Mouse (Mus musculus) splenic B cell, adult 2 months (primary cell): ENCODE data around the gene Aldh1l1.

Source experiments
- DNase-seq: peaks from one replicate; pipeline ENCODE4 v3.0.0-alpha.2; 2011; ENCODE audit warnings: low read depth, low spot score
- H3K27me3 ChIP-seq: 2 replicates; pipeline ENCODE4 v1.6.1; 2012; ENCODE audit warnings: mild to moderate bottlenecking, low read length, moderate library complexity, mixed read lengths; ENCODE audit not compliant: control insufficient read depth, poor library complexity, insufficient read depth, severe bottlenecking
- H3K36me3 ChIP-seq: 2 replicates; pipeline ENCODE4 v1.6.1; 2012; ENCODE audit warnings: mild to moderate bottlenecking, low read length, moderate library complexity, mixed read lengths; ENCODE audit not compliant: control insufficient read depth, poor library complexity, insufficient read depth, severe bottlenecking

Gene Aldh1l1

DNA sequence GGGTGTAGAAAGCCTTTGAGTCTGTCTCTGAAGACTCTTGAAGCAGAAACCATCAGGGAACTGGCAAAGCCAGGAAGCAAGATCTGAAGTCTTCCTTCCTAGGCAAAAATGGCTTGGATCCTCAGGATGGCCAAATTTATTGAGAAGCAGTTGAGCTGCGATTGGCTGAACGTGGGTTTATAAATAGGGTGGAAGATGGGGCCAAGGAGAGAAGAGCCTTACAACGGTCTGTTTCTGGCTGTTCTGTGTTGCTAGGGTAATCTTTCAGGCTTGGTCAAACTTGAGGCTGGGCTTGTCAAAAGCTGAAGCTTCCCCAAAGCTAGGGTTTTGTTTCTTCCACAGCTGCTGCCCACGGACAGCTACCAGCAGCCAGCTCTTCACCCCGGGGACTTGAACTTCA lies 1.4 kb upstream of the Aldh1l1 start:
- no peak for DNase-seq
- Histone ChIP-seq H3K36me3 (no peaks in the 10 kb centered on the region), H3K27me3 (no peaks in the 10 kb centered on the region; the same call in 1 of the 2 replicates)

DNA sequence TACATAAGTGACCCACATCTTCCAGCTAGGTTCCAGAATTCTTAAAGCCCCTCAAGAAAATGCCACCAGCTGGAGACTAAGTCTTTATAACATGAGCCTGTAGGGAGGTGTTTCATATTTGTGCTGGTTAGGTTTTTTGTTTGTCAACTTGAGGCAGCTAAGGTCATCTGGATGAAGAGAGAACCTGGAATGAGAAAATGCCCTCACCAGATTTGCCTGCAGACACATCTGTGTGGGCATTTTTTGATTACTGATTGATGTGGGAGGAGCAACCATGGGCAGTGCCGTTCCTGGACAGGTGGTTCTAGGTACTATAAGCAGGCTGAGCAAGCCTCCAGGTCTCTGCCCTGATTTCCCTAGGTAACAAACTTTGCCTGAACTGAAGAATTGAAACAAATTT lies 1.3 kb downstream of the Aldh1l1 start:
- Histone ChIP-seq H3K27me3 (no peaks in the 10 kb centered on the region; the same call in 1 of the 2 replicates), H3K36me3 (no peaks in the 10 kb centered on the region)
- no peak for DNase-seq

DNA sequence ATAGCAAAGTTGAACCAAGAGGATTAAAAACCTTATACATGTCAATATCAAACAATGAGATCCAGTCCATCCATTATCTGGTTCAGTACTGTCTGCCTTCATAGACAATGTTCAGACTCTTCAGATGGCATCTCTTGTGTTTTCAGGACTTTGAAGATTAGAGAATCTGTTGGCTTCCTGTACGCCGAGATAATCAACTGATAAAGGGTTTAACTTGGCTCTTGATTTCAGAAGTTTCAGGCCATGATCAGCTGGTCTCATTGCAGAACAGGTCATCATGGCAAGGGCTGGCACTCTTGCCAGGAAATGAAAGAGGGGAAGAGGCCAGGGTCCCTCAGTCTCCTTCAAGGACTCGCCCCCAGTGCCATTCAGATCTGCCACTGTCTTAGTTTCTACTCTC lies 3.3 kb downstream of the Aldh1l1 start:
- DNase-seq, result no peak

DNA sequence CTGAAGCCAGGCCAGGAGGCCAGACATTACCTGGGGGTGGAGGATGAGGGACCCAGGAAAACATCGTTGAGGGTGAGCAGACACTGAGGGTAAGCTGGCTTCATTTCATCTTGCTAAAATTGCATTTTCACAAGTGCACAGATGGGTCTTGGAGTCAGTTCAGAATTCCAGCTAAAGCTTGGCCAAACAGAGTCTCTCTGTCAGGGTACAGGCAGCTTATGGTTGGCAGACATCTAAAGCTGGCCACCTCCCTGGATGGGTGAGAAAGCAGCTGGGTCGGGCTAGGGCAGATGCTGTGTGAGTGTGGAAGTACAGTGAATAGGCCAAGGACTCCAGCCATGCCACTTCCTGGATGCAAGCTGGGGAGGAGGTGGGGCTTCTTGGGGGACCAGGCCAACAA lies 4.7 kb downstream of the Aldh1l1 start:
- Histone ChIP-seq H3K36me3 (no peaks in the 10 kb centered on the region), H3K27me3 (no peaks in the 10 kb centered on the region; the same call in 1 of the 2 replicates)
- no peak for DNase-seq

More for the DNA sequence above, 3.3 kb downstream of the Aldh1l1 start:
- no peaks in the 10 kb centered on the region; the same call in 1 of the 2 replicates for H3K27me3 ChIP-seq
- H3K36me3 ChIP-seq, result no peaks in the 10 kb centered on the region

DNA sequence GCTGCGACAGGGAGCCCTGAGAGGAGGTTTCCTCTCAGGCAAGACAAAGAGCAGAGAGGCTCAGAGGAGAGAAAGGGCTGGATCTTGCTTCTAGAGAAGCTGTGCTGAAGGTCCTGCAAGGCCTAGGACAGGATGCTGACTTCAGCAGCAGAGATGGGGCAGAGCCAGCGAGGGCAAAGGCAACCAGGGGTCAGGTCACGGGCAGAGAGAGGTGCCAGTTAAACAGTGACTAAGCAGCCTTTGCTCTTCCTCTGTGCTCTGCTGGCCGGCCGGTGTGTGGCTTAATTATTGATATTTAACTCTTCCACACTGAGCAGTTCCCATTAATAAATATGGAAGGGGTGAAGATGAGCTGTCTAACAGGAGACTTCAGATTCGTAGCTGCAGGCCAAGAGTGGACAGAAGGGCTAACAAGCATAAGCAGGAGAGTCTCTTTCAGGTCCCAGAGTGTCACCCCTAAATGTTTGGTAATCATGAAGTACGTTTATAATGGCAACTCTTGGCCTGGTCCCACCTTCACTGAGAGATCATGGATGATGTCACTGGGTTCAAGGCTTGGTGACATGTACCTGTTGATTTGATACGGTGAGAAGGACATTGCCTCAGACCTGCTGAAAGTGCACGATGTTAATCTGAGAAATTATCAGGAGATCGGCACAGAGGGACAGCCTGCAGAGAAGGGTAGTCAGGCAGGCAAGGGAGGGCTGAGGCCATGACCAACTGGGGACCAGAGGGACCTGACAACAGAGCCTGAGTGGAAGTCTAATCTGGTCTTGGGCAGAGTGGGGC lies 5.9 kb downstream of the Aldh1l1 start:
- no peak for DNase-seq
- H3K27me3 ChIP-seq, result no peaks in the 10 kb centered on the region; the same call in 1 of the 2 replicates
- H3K36me3 ChIP-seq, result no peaks in the 10 kb centered on the region

DNA sequence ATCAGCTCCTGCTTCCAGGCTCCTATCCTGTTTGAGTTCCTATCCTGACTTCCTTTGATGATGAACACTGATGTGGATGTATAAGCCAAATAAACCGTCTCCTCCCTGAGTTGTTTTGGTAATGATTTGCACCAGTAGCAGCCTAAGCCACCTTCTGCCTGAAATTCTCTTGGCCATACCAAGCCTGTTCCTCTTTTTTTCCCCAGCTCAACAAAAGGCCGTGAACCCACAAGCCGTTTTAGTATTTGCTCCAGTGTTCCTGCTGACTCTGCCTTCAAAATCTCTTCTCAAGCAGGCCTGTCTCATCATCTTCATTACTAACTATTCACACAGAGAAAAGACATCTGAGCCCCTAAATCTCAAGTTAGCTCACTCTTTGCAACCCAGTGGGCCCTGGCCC lies 7.9 kb downstream of the Aldh1l1 start:
- Histone ChIP-seq H3K36me3 (no peaks in the 10 kb centered on the region), H3K27me3 (no peaks in the 10 kb centered on the region; the same call in 1 of the 2 replicates)
- no peak for DNase-seq

DNA sequence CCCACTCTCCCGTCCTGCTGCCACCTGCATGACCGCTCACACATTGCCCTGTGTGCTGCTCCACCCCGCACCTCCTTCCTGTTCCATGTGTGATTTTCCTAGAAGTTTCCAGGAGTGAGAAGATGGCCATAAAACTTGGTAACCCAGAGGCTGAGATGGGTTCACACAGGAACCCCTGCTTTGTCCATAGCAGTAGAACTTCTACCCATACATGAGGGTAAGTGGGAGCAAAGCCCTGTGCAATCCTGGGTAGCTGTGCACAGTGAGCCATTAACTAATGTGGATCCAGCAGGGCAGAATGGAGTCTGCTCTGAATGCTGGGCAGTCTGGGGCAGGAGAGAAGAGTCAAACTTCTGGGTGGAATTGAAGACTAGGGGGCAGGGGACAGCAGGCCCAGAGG lies 8.3 kb downstream of the Aldh1l1 start:
- no peaks in the 10 kb centered on the region for H3K36me3 ChIP-seq
- no peak for DNase-seq
- H3K27me3 ChIP-seq, result no peaks in the 10 kb centered on the region; the same call in 1 of the 2 replicates

DNA sequence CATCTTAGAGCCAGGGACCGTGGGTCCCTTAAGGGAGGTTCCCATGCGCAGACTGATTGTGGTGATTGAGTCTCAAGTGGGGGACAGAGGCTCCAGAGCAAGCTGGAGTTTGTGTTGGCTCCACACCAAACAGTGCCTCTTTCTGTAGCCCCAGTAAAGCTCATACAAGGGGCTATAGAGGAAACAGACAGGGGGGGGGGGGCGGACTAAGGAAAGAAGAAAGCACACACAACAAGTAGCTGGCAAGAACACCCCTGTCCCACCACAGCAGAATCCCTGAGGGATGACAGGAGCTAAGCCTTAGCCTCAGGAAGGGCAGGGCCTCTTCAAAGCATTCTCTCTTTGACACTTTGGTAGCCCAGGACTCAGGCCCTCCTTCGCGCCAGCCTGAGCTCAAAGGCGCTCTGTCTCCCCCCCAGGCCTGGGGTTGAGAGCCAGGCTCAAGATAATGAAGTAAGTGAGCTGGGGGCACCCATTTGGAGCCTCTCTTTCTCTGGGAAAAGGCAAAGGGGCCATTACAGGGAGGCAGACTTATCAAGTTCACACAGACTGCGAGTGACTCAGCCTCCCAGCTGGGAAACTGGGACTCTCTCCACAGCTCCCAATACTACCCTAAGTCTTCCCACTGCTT lies 9.2 kb downstream of the Aldh1l1 start:
- Histone ChIP-seq H3K36me3 (no peaks in the 10 kb centered on the region), H3K27me3 (no peaks in the 10 kb centered on the region)
- no peak for DNase-seq

DNA sequence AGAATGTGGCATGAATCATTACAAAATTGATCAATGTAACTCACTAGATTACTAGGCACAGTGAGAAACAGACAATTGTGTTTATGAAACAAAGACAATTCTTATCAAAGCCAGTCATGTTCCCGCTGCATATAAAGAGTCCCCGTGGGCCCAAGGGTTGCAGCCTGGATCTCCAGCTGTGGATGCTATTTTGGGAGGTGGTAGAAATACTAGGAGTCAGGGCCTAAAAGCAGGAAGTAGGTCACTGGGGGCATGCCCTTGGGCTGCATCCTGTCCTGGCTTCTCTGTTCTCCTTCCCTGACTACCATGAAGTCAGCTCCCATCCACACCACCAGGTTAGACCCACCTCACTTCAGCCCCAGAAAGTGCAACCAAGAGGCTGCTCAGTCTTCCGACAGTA lies 10.0 kb downstream of the Aldh1l1 start:
- no peak for DNase-seq
- Histone ChIP-seq H3K27me3 (no peaks in the 10 kb centered on the region), H3K36me3 (no peaks in the 10 kb centered on the region)

DNA sequence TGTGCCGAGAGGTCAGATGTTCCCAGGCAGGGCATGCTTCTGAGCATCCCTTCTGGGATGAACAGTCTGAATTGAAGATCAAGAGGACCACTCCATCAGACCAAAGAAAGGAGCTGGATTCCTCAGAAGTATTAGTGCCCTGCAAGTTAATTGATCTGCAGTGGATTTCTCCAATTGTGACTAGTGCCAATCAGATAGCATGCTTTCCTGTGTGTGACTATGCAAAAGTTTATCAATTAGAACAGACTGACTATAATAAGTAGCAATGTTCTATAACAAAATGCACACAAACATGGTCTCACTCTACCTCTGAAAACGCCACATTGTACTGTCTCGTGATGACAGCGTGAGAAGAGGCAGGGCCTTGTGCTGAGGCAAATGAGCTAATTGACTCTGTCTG lies 13.3 kb downstream of the Aldh1l1 start:
- DNase-seq, result no peak

DNA sequence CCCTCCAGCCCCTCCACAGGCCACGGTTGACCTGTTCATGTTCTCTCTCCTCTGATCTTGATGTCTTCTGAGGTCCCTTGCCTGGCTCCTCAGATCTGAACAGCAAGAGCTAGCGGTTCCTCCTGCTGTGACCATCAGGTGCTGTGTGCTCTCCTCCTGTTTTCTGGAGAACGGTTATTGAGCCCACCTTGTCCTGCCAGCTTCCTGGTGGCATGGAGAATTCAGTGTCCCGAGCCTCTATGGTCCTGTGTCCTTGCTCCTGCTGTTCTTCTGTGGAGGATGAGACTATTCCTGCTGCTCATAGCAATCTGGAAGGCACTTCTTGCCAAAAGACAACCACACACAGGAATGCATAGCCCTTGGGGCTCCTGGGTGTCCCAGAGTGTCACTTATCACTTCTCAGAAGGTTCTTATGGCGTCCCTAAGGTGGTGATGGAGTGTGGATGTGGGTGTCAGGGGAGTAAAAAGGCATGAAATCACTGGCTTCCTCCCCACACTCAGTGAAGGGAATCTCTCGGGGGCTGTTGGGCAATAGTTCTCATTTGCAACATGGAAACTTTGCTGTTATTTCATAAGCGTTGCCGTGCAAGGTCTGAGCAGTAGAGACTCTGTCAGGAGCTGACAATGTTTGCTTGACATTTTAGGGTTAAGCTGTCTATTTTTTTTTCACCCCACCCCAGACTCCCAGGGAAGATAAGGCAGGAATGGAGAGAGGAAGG lies 15.2 kb downstream of the Aldh1l1 start:
- Histone ChIP-seq H3K27me3 (no peaks in the 10 kb centered on the region), H3K36me3 (no peaks in the 10 kb centered on the region)
- DNase-seq, result no peak

More for the DNA sequence above, 13.3 kb downstream of the Aldh1l1 start:
- H3K36me3 ChIP-seq, result no peaks in the 10 kb centered on the region
- no peaks in the 10 kb centered on the region for H3K27me3 ChIP-seq

DNA sequence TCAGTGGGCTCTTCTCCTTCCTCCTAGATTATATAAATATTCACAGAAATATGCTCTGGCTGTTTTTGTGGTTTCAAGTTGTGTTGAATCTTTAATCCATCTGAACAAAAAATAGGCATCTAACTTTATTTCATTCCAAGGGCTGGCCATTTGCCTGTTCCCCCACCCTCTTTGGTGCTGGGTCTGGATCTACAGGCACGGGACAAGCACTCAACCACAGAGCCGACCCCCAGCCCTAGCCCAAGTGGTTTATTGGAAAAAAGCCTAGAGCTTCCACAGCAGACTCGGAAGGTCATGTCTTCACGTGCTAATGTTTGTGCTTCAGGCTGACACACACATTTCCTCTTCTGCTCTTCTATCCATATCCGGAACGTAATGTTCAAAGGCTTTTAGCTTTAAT lies 19.7 kb downstream of the Aldh1l1 start:
- no peaks in the 10 kb centered on the region for H3K36me3 ChIP-seq
- no peak for DNase-seq
- no peaks in the 10 kb centered on the region for H3K27me3 ChIP-seq

DNA sequence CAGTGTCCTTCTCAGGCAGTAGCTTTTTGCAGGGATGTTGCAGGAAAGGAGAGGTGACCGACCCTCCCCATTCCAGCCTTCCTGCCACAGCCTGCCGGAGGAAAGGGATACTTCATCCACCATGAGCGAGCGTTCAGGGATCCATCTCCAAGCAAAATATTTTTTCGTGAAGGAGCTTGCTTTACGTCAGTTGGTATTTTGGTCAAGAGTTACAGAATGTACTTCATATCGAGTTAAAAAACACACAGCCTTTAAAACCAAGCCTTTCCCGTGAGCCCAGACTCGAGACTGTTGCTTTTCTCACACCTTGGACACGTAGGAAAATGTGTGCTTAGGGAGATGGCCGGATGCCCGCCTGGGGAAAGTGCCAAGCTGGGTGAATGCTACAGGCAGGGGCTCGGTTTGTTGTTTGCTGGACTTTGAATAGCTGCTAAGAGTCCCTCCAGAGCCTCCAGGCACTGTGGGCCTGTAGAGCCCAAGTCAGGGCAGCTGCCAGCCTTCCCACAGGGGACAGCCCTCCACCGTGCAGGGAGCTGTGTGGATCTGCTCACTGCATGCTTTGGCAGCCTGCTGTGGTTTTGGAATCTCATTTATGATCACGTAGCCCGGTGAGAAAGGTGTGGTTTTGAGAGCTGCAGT lies 20.6 kb downstream of the Aldh1l1 start:
- Histone ChIP-seq H3K27me3 (no peaks in the 10 kb centered on the region), H3K36me3 (no peaks in the 10 kb centered on the region)
- DNase-seq, result no peak

DNA sequence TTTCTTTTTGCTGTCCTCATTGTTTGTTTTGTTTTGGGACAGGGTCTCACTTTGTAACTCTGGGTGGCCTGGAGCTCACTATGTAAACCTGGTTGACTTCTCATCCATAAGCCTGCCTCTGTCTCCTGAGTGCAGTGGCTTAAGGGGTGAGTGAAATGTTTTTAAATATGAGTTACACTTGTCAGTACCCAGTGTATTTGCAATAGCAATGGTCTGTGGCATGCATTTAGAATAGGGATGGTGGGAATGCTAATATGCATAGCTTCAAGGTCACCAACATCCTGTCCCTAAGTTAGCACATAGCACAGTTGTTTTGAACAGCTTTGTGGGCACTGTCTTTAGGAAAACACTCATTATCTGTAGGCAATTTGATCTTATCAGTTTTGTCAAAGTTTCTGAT lies 21.2 kb downstream of the Aldh1l1 start:
- DNase-seq, result no peak
- Histone ChIP-seq H3K27me3 (no peaks in the 10 kb centered on the region), H3K36me3 (no peaks in the 10 kb centered on the region)
